Mouse (Mus musculus): Measurements from ENCODE around the gene Tdp1.

DNA sequence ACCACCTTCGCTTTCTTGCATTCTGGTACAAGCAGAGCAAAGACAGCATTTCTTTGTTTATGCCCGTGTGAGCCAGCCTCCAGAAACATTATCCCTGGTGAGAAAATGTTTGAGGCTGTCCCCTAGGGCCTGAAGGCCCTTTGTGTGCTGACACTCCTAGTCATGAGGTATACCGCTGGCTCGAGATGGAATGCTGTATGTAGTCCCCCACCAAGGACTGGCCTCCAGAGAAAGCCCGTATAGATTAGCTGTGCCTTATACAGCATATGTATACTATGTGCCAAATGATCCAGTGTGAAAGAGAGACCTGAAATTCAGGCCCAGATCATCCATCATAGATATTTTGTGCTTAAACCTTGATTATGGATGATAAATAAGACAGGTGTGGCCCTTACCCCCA lies 39.4 kb downstream of the Tdp1 start:
- no peak for TF ChIP-seq CTCF (IDR thresholded peaks at IDR 0.05; ENCODE audit: low read depth, low read length)
- no peak for TF ChIP-seq GATA1 (IDR thresholded peaks at IDR 0.05; ENCODE audit: borderline replicate concordance, low read length)
- no peak for TF ChIP-seq TAL1 (conservative IDR thresholded peaks at IDR 0.05; ENCODE audit: low read depth, low read length)

Data from G1E (cell line).